Comparison of ENCODE assay signal across 20 mouse cellular contexts in the genomic region with DNA sequence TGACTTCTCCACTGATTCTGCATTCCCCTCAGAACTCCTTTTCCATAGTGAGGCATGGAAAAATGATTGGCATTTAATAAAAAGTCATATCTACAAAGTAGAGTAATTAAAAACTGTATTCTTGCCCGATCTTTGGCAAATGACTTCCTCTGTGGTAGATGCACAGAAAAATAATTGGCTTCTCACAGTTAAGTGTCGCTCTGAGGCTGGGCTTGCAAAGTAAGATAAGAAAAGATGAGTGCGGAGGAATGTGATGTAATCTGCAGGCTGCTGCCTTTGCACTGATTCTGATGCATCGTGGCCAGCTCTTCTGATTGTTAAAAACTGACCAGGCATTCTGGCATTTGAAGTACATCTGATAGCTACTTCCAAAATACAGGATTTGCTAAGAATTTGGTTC. TPM values are rescaled to one million over a fixed set of nuclear protein-coding genes. Genes with fewer than 3 reads are reported as not detected.
DNase-seq lines count a peak whose midpoint lies in the region; ATAC-seq lines count a peak whose summit lies in the region.
"Had no signal": no experiment of that assay in that cellular context is flagged by ENCODE, and none has a peak within 500 bp of the region (broad histone marks: within the 10 kb centered on the region; RNA-seq: fewer than 3 reads in every experiment).

No protein-coding gene starts in this region.

- ATAC-seq in CD4-positive, CD25-positive, alpha-beta regulatory T cell, adult 4 months = peak; percentile 8
- ATAC-seq: forebrain, postnatal 0 days; intestine, postnatal 0 days; midbrain, embryonic 15.5 days had no signal

- peak; percentile 27 for DNase-seq in thymus, postnatal 0 days (ENCODE audit: low spot score)
- no peak for DNase-seq in thymus, postnatal 25 days
- DNase-seq in brain, adult 2 months (ENCODE audit: low read depth, low spot score) = peak; percentile 20
- peak; percentile 62 for DNase-seq in naive thymus-derived CD4-positive, alpha-beta T cell, adult 2 months (ENCODE audit: low read depth)
- no peak for DNase-seq in layer of hippocampus, adult 18-20 months (ENCODE audit: low spot score in 2 of 2)
- DNase-seq in adrenal gland, postnatal 25 days = no peak
- DNase-seq: B cell, adult 2 months; cerebellum, adult 11-12 months; cerebellum, adult 9-11 months; forebrain, postnatal 0 days; heart, adult 2 months; heart, postnatal 4 days; kidney, adult 9 months; kidney, postnatal 10 days; layer of hippocampus, adult 9-11 months; lung, postnatal 4 days; right cerebral cortex, postnatal 4 days had no signal

RNA-seq across cellular contexts. Expression of a gene that starts 32.3 kb away (rescaled TPM):
- polyA plus RNA-seq in thymus, postnatal 0 days (2015; fragmentation: Nextera tagmentation; extraction: Ambion mirVana) = 94.5 and 103 TPM in 2 replicates
- polyA plus RNA-seq in CD4-positive, CD25-positive, alpha-beta regulatory T cell, adult 4 months (2017; shearing (Covaris generic)) = 100 to 1,000 TPM; 276 to 286 TPM
- under 1 TPM in 1 of 2 experiments, not detected in 1; 0.12 TPM for total RNA-seq in layer of hippocampus, adult 18-20 months (2021)
- total RNA-seq in adrenal gland, postnatal 25 days (2021) = 0.52 and 0.58 TPM in 2 replicates

Comparison
In these comparisons a context has a peak if more than half of its experiments do, and no peak if none do; other contexts are left out.
1. DNase-seq: peak in thymus, postnatal 0 days (single experiment), brain, adult 2 months (single experiment) and naive thymus-derived CD4-positive, alpha-beta T cell, adult 2 months (single experiment); none in thymus, postnatal 25 days (single experiment), layer of hippocampus, adult 18-20 months (0 of 2) and adrenal gland, postnatal 25 days (single experiment).